Comparison of ENCODE assay signal across 8 mouse cellular contexts in genomic region chr11:83298225-83299195, GRCm38 (mm10). TPM values are rescaled to one million over a fixed set of nuclear protein-coding genes. Genes with fewer than 3 reads are reported as not detected.
A peak's percentile ranks its signal among the peaks of the same experiment; 100 is the strongest.
DNase-seq lines count a peak whose midpoint lies in the region; ATAC-seq and TF ChIP-seq lines count a peak whose summit lies in the region.

Ap2b1 (plus strand) TSS chr11:83299024.

- no peaks in the 10 kb centered on the region for H3K9me3 ChIP-seq in MEL (replicated peaks; ENCODE audit: insufficient read depth, low read length)
- H3K9me3 ChIP-seq in lung, embryonic 16.5 days (ENCODE audit: control insufficient read depth, low read length), result no peaks in the 10 kb centered on the region

- H3K9ac ChIP-seq in MEL (ENCODE audit: control insufficient read depth, low read depth, low read length, poor library complexity, severe bottlenecking), result peak within 1 kb of the TSS; percentile 94
- peak within 1 kb of the TSS; percentile 94 for H3K9ac ChIP-seq in lung, embryonic 16.5 days (ENCODE audit: low read length)

- H3K4me1 ChIP-seq in MEL (ENCODE audit: control insufficient read depth in 1 of 2, insufficient read depth in 2 of 2, low read length in 2 of 2), result peaks cover 4 to 17% of the 10 kb centered on the region in 2 experiments
- no peaks in the 10 kb centered on the region; the same call in 1 of the 2 replicates for H3K4me1 ChIP-seq in cerebellum, adult 2 months (ENCODE audit: control insufficient read depth, insufficient read depth, low read length)
- H3K4me1 ChIP-seq in lung, embryonic 16.5 days (replicated peaks; ENCODE audit: control insufficient read depth, insufficient read depth, low read length), result peaks cover 9% of the 10 kb centered on the region; the same call in 1 of the 2 replicates

- TF ChIP-seq EP300 in MEL (IDR thresholded peaks at IDR 0.05; ENCODE audit: low read depth in 1 of 2, low read length in 2 of 2), result peak in 1 of 2 experiments; percentile 51; a peak in 1 of 4 replicates

- peak; percentile 88 to 91 for ATAC-seq in hematopoietic stem cell, adult 5-6 weeks (replicated peaks in 1 of 2; ENCODE audit: insufficient read depth in 1 of 2, low FRiP score in 2 of 2, low TSS enrichment in 1 of 2, low read depth in 1 of 2, poor library complexity in 2 of 2, severe bottlenecking in 2 of 2)
- ATAC-seq in lung, embryonic 16.5 days (ENCODE audit: low read depth), result peak; percentile 93

- H3K4me2 ChIP-seq in lung, embryonic 16.5 days (ENCODE audit: low read depth, low read length), result peak within 1 kb of the TSS; percentile 88

- H3K36me3 ChIP-seq in MEL (ENCODE audit: control insufficient read depth in 1 of 2, insufficient read depth in 2 of 2, low read length in 2 of 2), result peaks cover 15 to 53% of the 10 kb centered on the region in 2 experiments
- H3K36me3 ChIP-seq in lung, embryonic 16.5 days (ENCODE audit: control insufficient read depth, insufficient read depth, low read length), result peaks cover 7% of the 10 kb centered on the region; the same call in 1 of the 2 replicates

- peak within 1 kb of the TSS; percentile 91 for H3K27ac ChIP-seq in MEL (ENCODE audit: control insufficient read depth, low read depth, low read length)
- H3K27ac ChIP-seq in cerebellum, adult 2 months (ENCODE audit: insufficient read depth, low read length), result peak within 1 kb of the TSS; percentile 75
- H3K27ac ChIP-seq in lung, embryonic 16.5 days (ENCODE audit: low read length), result peak within 1 kb of the TSS; percentile 95

- no peaks in the 10 kb centered on the region for H3K27me3 ChIP-seq in MEL (ENCODE audit: control insufficient read depth in 1 of 2, insufficient read depth in 2 of 2, low read length in 2 of 2)
- no peaks in the 10 kb centered on the region for H3K27me3 ChIP-seq in cerebellum, adult 2 months (ENCODE audit: control insufficient read depth, insufficient read depth, low read length)
- H3K27me3 ChIP-seq in lung, embryonic 16.5 days (ENCODE audit: control insufficient read depth, insufficient read depth, low read depth, low read length), result no peaks in the 10 kb centered on the region

- H3K4me3 ChIP-seq in MEL (ENCODE audit: control insufficient read depth in 1 of 2, insufficient read depth in 1 of 2, low read depth in 2 of 2, low read length in 2 of 2), result peak within 1 kb of the TSS; percentile 66 to 85
- H3K4me3 ChIP-seq in cerebellum, adult 2 months (replicated peaks; ENCODE audit: insufficient read depth, low read depth, low read length), result peak within 1 kb of the TSS; percentile 90
- H3K4me3 ChIP-seq in lung, embryonic 16.5 days (ENCODE audit: low read length), result peak within 1 kb of the TSS; percentile 90

- TF ChIP-seq POLR2A in MEL (IDR thresholded peaks at IDR 0.05; ENCODE audit: control insufficient read depth in 1 of 2, insufficient read depth in 1 of 2, low read depth in 1 of 2, low read length in 2 of 2, poor library complexity in 1 of 2), result peak; percentile 94 to 99
- peak; percentile 83; the same call in 1 of the 2 replicates for TF ChIP-seq POLR2A in cerebellum, adult 2 months (IDR thresholded peaks at IDR 0.05; ENCODE audit: borderline replicate concordance, insufficient read depth, low read length)

- 3% methylated on average over 56 of the region's 56 CpGs for WGBS in cerebellum, adult 2 months
- 2% methylated on average over 56 of the region's 56 CpGs for WGBS in lung, embryonic 16.5 days

- DNase-seq in MEL (ENCODE audit: low read depth, low spot score), result peak; percentile 99
- DNase-seq in cerebellum, adult 2 months, result peak; percentile 93 to 96
- peak; percentile 95 for DNase-seq in forelimb bud, embryonic 11.5 days (ENCODE audit: low read depth, low spot score)
- peak; percentile 88 for DNase-seq in layer of hippocampus, adult 9-10 months (ENCODE audit: low spot score)
- peak; percentile 72 for DNase-seq in ovary, postnatal 10 days (ENCODE audit: low spot score)
- peak; percentile 92 to 94 for DNase-seq in thymus, postnatal 10 days (ENCODE audit: low spot score in 2 of 2)

- TF ChIP-seq CTCF in MEL (IDR thresholded peaks at IDR 0.05 in 2 of 3, conservative IDR thresholded peaks at IDR 0.05 in 1 of 3; ENCODE audit: control insufficient read depth in 1 of 3, insufficient read depth in 1 of 3, low read depth in 2 of 3, low read length in 3 of 3, poor library complexity in 1 of 3, severe bottlenecking in 1 of 3), result no peak
- TF ChIP-seq CTCF in cerebellum, adult 2 months (IDR thresholded peaks at IDR 0.05; ENCODE audit: borderline replicate concordance, insufficient read depth, low read depth, low read length), result no peak

- peaks cover 30% of the 10 kb centered on the region for H3K79me2 ChIP-seq in MEL (ENCODE audit: control insufficient read depth, insufficient read depth, low read length, poor library complexity)

- no peak for TF ChIP-seq RAD21 in MEL (IDR thresholded peaks at IDR 0.05; ENCODE audit: low read depth, low read length)

TF ChIP-seq in MEL, 35 proteins besides CTCF, POLR2A, EP300 and RAD21:
- no peak for TF ChIP-seq ZKSCAN1 (IDR thresholded peaks at IDR 0.05; ENCODE audit: low read depth, low read length)
- TF ChIP-seq JUND (IDR thresholded peaks at IDR 0.05; ENCODE audit: low read depth, low read length), result no peak
- no peak for TF ChIP-seq ZC3H11A (IDR thresholded peaks at IDR 0.05; ENCODE audit: low read depth, low read length)
- TF ChIP-seq USF1 (IDR thresholded peaks at IDR 0.05; ENCODE audit: low read depth, low read length), result peak; percentile 73
- peak; percentile 91 for TF ChIP-seq KAT2A (conservative IDR thresholded peaks at IDR 0.05; ENCODE audit: low read depth, low read length)
- peak; percentile 87 for TF ChIP-seq TCF12 (IDR thresholded peaks at IDR 0.05; ENCODE audit: low read depth, low read length)
- TF ChIP-seq MYC (IDR thresholded peaks at IDR 0.05; ENCODE audit: low read depth, low read length), result peak; percentile 95
- TF ChIP-seq BHLHE40 (IDR thresholded peaks at IDR 0.05; ENCODE audit: borderline replicate concordance, low read depth, low read length), result 0 out of 2 replicates have a peak, but pooled peaks have one; percentile 14
- peak; percentile 97 for TF ChIP-seq ZMIZ1 (IDR thresholded peaks at IDR 0.05; ENCODE audit: low read depth, low read length)
- TF ChIP-seq USF2 (IDR thresholded peaks at IDR 0.05; ENCODE audit: borderline replicate concordance in 1 of 2, insufficient read depth in 1 of 2, low read depth in 1 of 2, low read length in 2 of 2), result no peak
- TF ChIP-seq E2F4 (IDR thresholded peaks at IDR 0.05; ENCODE audit: borderline replicate concordance, low read depth, low read length), result 0 out of 2 replicates have a peak, but pooled peaks have one; percentile 34
- TF ChIP-seq MAX (IDR thresholded peaks at IDR 0.05; ENCODE audit: low read length), result peak; percentile 93
- TF ChIP-seq GATA1 (IDR thresholded peaks at IDR 0.05; ENCODE audit: low read depth, low read length), result no peak
- TF ChIP-seq NRF1 (IDR thresholded peaks at IDR 0.05; ENCODE audit: insufficient read depth, low read depth, low read length, poor library complexity, severe bottlenecking), result no peak
- no peak for TF ChIP-seq SMC3 (IDR thresholded peaks at IDR 0.05; ENCODE audit: low read depth, low read length)
- peak; percentile 98 for TF ChIP-seq POLR2AphosphoS2 (IDR thresholded peaks at IDR 0.05; ENCODE audit: low read length)
- TF ChIP-seq CHD2 (IDR thresholded peaks at IDR 0.05; ENCODE audit: low read length), result no peak
- TF ChIP-seq MEF2A (IDR thresholded peaks at IDR 0.05; ENCODE audit: extremely low read depth, insufficient replicate concordance, low read depth, low read length, poor library complexity, severe bottlenecking), result no peak
- peak; percentile 97 for TF ChIP-seq MXI1 (IDR thresholded peaks at IDR 0.05; ENCODE audit: low read depth, low read length)
- TF ChIP-seq GABPA (IDR thresholded peaks at IDR 0.05; ENCODE audit: low read depth, low read length), result peak; percentile 67; the same call in 1 of the 2 replicates
- TF ChIP-seq CHD1 (IDR thresholded peaks at IDR 0.05; ENCODE audit: low read depth, low read length), result peak; percentile 35; the same call in 1 of the 2 replicates
- TF ChIP-seq POLR2AphosphoS5 (IDR thresholded peaks at IDR 0.05; ENCODE audit: borderline replicate concordance, low read depth, low read length), result no peak
- TF ChIP-seq SIN3A (IDR thresholded peaks at IDR 0.05; ENCODE audit: low read length), result peak; percentile 99
- TF ChIP-seq MAZ (IDR thresholded peaks at IDR 0.05; ENCODE audit: low read depth, low read length), result peak; percentile 86; the same call in 1 of the 2 replicates
- no peak for TF ChIP-seq UBTF (IDR thresholded peaks at IDR 0.05; ENCODE audit: borderline replicate concordance, insufficient read depth, low read depth, low read length)
- TF ChIP-seq NELFE (IDR thresholded peaks at IDR 0.05; ENCODE audit: low read depth, low read length), result peak; percentile 99
- peak; percentile 97 for TF ChIP-seq HCFC1 (IDR thresholded peaks at IDR 0.05; ENCODE audit: low read depth, low read length)
- TF ChIP-seq ETS1 (IDR thresholded peaks at IDR 0.05; ENCODE audit: low read depth, low read length), result peak; percentile 72
- no peak for TF ChIP-seq ZNF384 (IDR thresholded peaks at IDR 0.05; ENCODE audit: low read depth, low read length)
- TF ChIP-seq ELF1 (IDR thresholded peaks at IDR 0.05; ENCODE audit: low read depth, low read length), result peak; percentile 100
- no peak for TF ChIP-seq TAL1 (IDR thresholded peaks at IDR 0.05; ENCODE audit: low read length)
- 0 out of 2 replicates have a peak, but pooled peaks have one; percentile 47 for TF ChIP-seq RCOR1 (IDR thresholded peaks at IDR 0.05; ENCODE audit: low read depth, low read length)
- peak; percentile 94 for TF ChIP-seq TBP (IDR thresholded peaks at IDR 0.05; ENCODE audit: low read depth, low read length)
- no peak for TF ChIP-seq MAFK (IDR thresholded peaks at IDR 0.05; ENCODE audit: borderline replicate concordance, low read depth, low read length)
- no peak for TF ChIP-seq MYB (IDR thresholded peaks at IDR 0.05; ENCODE audit: low read depth, low read length)

RNA-seq across cellular contexts. Expression of gene Ap2b1, which starts in this region (rescaled TPM):
- total RNA-seq in MEL (2012; rRNA removed), result 60.6 and 63.4 TPM in 2 replicates
- 100 to 1,000 TPM in 1 of 2 experiments, 10 to 100 TPM in 1; 68.9 to 165 TPM for polyA plus RNA-seq in MEL (2012; ENCODE audit: insufficient read depth in 1 of 2, insufficient read length in 2 of 2, low read depth in 1 of 2, low replicate concordance in 2 of 2, missing spikeins in 1 of 2)
- polyA plus RNA-seq in cerebellum, adult 2 months (2012; rRNA removed), result 116 and 117 TPM in 2 replicates
- total RNA-seq in hematopoietic stem cell, adult 5-6 weeks (2017), result 57.6 and 58.0 TPM in 2 replicates
- polyA plus RNA-seq in lung, embryonic 16.5 days (2015; fragmentation: Nextera tagmentation; extraction: Ambion mirVana), result 54.9 and 59.8 TPM in 2 replicates

Comparison
In these comparisons a context has a peak if more than half of its experiments do, and no peak if none do; other contexts are left out.
1. Peak in every context shown above with its lines: DNase-seq, ATAC-seq, H3K4me3 ChIP-seq and H3K27ac ChIP-seq.